Mouse (Mus musculus): ENCODE results near the gene Cd47. TPM values are rescaled to one million over a fixed set of nuclear protein-coding genes. Genes with fewer than 3 reads are reported as not detected.

Gene Cd47
- polyA plus RNA-seq (2012; rRNA removed), result 35.6 and 54.9 TPM in 2 replicates

GRCm38 (mm10) chr16:49799597-49800561, at the start of gene Cd47:
TSS of gene Cd47 (plus strand) at chr16:49800533.

Other genes starting within 250 kb of the Cd47 start
- gene Ift57, start 101.3 kb upstream of the Cd47 start, polyA plus RNA-seq (2012; rRNA removed), result 5.3 and 6.9 TPM in 2 replicates

Data from ovary, adult 2 months (tissue).